Mouse (Mus musculus): ENCODE measurements around the gene Fbxo8. TPM values are rescaled to one million over a fixed set of nuclear protein-coding genes. Genes with fewer than 3 reads are reported as not detected.

Fbxo8 gene
- polyA plus RNA-seq, 1 experiment from 2014 or later: 35.1 TPM

DNA sequence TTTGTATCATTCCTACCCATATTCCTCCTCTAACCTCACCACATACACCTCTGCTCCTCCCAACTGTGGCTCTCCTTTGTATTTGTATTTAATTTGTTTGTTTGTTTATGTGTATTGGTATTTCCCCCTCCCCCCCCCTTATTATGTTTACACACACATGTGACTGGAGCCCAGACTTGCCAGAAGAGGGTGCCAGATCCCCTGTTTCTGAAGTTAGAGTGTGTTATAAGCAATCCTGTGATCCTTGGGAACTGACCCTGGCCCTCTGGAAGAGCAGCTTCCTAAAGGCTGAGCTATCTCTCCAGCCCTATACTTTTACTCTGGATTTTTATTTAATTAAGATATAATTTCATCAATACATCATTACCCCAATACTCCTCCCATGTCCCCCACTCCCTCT, 32.0 kb downstream of the Fbxo8 start:
- Histone ChIP-seq H3K27me3 (replicated peaks; ENCODE audit: control insufficient read depth, insufficient read depth, low read length) (no peaks in the 10 kb centered on the region), H3K27ac (ENCODE audit: low read depth) (no peak overlapping the region), H3K4me3 (ENCODE audit: low read depth, low read length) (no peak overlapping the region), H3K4me2 (ENCODE audit: low read length) (no peak overlapping the region), H3K4me1 (replicated peaks; ENCODE audit: control insufficient read depth, insufficient read depth, low read length) (0 out of 2 replicates have a peak, but pooled peaks cover 3% of the 10 kb centered on the region), H3K36me3 (ENCODE audit: control insufficient read depth, insufficient read depth, low read length) (no peaks in the 10 kb centered on the region), H3K9me3 (ENCODE audit: control insufficient read depth, low read length) (no peaks in the 10 kb centered on the region), H3K9ac (ENCODE audit: low read length) (no peak overlapping the region)
- ATAC-seq (replicated peaks; ENCODE audit: low FRiP score, low TSS enrichment, low read depth) (no peak), DNase-seq (ENCODE audit: low spot score) (no peak)

DNA sequence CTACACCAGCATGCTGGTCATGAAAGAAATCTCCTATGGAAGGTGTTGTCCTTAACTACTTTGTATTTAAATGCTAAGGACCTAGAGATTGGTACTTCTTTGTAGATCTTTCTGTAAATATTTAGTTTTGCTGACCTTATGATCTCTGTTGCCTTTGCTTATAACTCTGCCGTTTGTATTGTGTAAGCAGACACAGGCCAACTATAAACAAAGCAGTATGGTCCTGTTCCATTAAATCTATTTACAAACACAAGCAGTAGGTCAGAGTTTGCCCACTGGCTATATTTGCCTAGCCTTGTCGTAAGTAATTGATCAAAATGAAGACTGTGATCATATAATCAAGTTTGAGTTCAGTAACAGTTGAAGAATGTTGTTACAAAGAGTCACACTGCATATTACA, 38.1 kb downstream of the Fbxo8 start:
- DNase-seq (ENCODE audit: low spot score): no peak
- H3K9ac ChIP-seq (ENCODE audit: low read length): no peak overlapping the region
- no peak overlapping the region for H3K27ac ChIP-seq (ENCODE audit: low read depth)
- no peak for ATAC-seq (replicated peaks; ENCODE audit: low FRiP score, low TSS enrichment, low read depth)
- H3K9me3 ChIP-seq (ENCODE audit: control insufficient read depth, low read length): no peaks in the 10 kb centered on the region
- H3K36me3 ChIP-seq (ENCODE audit: control insufficient read depth, insufficient read depth, low read length): no peaks in the 10 kb centered on the region
- H3K4me1 ChIP-seq (replicated peaks; ENCODE audit: control insufficient read depth, insufficient read depth, low read length): 0 out of 2 replicates have a peak, but pooled peaks cover 3% of the 10 kb centered on the region
- WGBS: 27% methylated on average over 2 of the region's 2 CpGs
- no peaks in the 10 kb centered on the region for H3K27me3 ChIP-seq (replicated peaks; ENCODE audit: control insufficient read depth, insufficient read depth, low read length)
- no peak overlapping the region for H3K4me2 ChIP-seq (ENCODE audit: low read length)
- no peak overlapping the region for H3K4me3 ChIP-seq (ENCODE audit: low read depth, low read length)

DNA sequence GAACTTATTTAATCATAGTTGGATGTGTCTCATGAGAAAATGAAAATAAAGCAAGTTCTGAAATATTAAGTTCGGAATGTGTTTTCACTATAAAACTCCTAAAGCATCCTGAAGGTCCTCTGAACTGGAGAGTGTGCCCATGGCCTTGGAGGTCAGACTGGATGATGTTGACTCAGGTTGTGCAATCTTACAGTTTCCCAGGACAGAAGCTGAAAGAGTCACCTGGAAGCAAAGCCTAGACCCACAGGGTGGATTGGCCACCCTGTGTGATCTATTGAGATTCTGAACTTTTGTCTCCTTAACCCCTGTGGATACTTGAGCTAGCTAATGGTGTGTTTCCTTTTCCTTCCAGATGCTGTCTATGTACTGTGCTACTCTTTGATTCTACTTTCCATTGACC, 40.2 kb downstream of the Fbxo8 start:
- no peak overlapping the region for H3K4me2 ChIP-seq (ENCODE audit: low read length)
- no peak for DNase-seq (ENCODE audit: low spot score)
- 96% methylated on average over 1 of the region's 1 CpGs for WGBS
- H3K9ac ChIP-seq (ENCODE audit: low read length): no peak overlapping the region
- H3K9me3 ChIP-seq (ENCODE audit: control insufficient read depth, low read length): no peaks in the 10 kb centered on the region
- no peak for ATAC-seq (replicated peaks; ENCODE audit: low FRiP score, low TSS enrichment, low read depth)
- H3K27me3 ChIP-seq (replicated peaks; ENCODE audit: control insufficient read depth, insufficient read depth, low read length): no peaks in the 10 kb centered on the region
- H3K4me3 ChIP-seq (ENCODE audit: low read depth, low read length): no peak overlapping the region
- 0 out of 2 replicates have a peak, but pooled peaks cover 3% of the 10 kb centered on the region for H3K4me1 ChIP-seq (replicated peaks; ENCODE audit: control insufficient read depth, insufficient read depth, low read length)
- H3K27ac ChIP-seq (ENCODE audit: low read depth): no peak overlapping the region
- H3K36me3 ChIP-seq (ENCODE audit: control insufficient read depth, insufficient read depth, low read length): no peaks in the 10 kb centered on the region

DNA sequence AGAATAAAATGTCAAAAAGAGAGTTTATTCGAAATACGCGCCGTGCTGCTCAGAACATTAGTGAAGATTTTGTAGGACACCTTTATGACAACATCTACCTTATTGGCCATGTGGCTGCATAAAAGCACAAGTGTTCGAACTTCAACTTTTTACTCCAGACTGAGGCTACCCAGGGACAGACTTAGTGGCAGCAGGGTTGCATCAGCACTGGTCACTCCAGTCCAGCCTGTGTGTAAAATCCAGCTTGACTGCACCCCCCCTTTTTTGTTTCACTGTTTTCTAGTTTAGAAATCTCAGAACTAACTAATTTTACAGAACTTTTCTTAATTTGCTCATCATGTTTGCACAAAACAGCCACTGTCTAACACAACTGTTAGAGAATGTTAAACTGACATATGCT, 40.6 kb downstream of the Fbxo8 start:
- Histone ChIP-seq H3K4me3 (ENCODE audit: low read depth, low read length) (no peak overlapping the region), H3K27ac (ENCODE audit: low read depth) (no peak overlapping the region), H3K36me3 (ENCODE audit: control insufficient read depth, insufficient read depth, low read length) (no peaks in the 10 kb centered on the region), H3K9ac (ENCODE audit: low read length) (no peak overlapping the region), H3K4me2 (ENCODE audit: low read length) (no peak overlapping the region), H3K9me3 (ENCODE audit: control insufficient read depth, low read length) (no peaks in the 10 kb centered on the region), H3K4me1 (replicated peaks; ENCODE audit: control insufficient read depth, insufficient read depth, low read length) (0 out of 2 replicates have a peak, but pooled peaks cover 3% of the 10 kb centered on the region), H3K27me3 (replicated peaks; ENCODE audit: control insufficient read depth, insufficient read depth, low read length) (no peaks in the 10 kb centered on the region)
- DNase-seq (ENCODE audit: low spot score): no peak
- ATAC-seq (replicated peaks; ENCODE audit: low FRiP score, low TSS enrichment, low read depth): no peak
- WGBS: 98% methylated on average over 5 of the region's 5 CpGs

DNA sequence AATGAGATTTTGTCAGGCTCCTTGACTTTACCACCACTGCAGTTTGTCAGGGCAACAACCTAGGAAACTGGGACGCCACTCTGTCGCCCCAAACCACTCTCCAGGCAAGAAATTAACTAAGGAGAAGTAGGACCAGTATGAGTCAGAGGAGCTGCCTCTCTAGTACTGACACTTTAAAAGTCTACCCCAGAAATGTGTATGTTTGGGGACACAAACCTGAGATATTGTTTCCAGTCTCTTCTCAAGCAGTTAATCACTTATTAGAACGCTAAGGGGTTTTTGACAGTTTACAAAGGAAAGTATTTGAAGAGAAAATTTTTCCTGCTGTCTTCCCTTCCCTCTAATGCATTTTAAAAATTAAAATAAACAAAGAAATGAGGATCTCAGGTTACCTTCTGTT, 55.6 kb downstream of the Fbxo8 start:
- Histone ChIP-seq H3K36me3 (ENCODE audit: control insufficient read depth, insufficient read depth, low read length) (no peaks in the 10 kb centered on the region), H3K27ac (ENCODE audit: low read depth) (no peak overlapping the region), H3K27me3 (replicated peaks; ENCODE audit: control insufficient read depth, insufficient read depth, low read length) (no peaks in the 10 kb centered on the region), H3K4me1 (replicated peaks; ENCODE audit: control insufficient read depth, insufficient read depth, low read length) (0 out of 2 replicates have a peak, but pooled peaks cover 4% of the 10 kb centered on the region), H3K9me3 (ENCODE audit: control insufficient read depth, low read length) (no peaks in the 10 kb centered on the region), H3K4me2 (ENCODE audit: low read length) (no peak overlapping the region), H3K4me3 (ENCODE audit: low read depth, low read length) (no peak overlapping the region), H3K9ac (ENCODE audit: low read length) (no peak overlapping the region)
- no peak for DNase-seq (ENCODE audit: low spot score)
- 16% methylated on average over 3 of the region's 3 CpGs for WGBS
- ATAC-seq (replicated peaks; ENCODE audit: low FRiP score, low TSS enrichment, low read depth): no peak

DNA sequence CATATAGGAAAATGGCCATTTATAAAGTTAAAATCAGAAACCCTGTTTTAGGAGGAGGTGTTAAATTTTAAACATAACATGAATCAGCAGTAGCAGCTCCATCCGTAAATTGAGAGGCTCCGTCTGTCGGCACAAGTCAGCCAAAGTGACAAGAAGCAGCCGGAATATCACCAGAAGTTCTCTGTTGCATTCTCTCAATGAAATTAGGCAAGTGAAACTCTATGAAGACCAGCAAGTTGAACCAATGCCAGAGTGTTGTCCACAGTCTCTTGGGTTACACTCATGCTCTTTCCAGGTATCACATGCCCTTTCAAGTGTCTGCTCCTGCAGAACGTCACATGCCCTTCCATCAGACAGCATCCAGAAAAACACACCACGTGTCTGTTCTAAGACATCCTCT, 60.8 kb downstream of the Fbxo8 start:
- 56% methylated on average over 6 of the region's 6 CpGs for WGBS
- no peaks in the 10 kb centered on the region for H3K4me1 ChIP-seq (replicated peaks; ENCODE audit: control insufficient read depth, insufficient read depth, low read length)
- no peak overlapping the region for H3K4me2 ChIP-seq (ENCODE audit: low read length)
- no peak overlapping the region for H3K27ac ChIP-seq (ENCODE audit: low read depth)
- no peaks in the 10 kb centered on the region for H3K36me3 ChIP-seq (ENCODE audit: control insufficient read depth, insufficient read depth, low read length)
- H3K4me3 ChIP-seq (ENCODE audit: low read depth, low read length): no peak overlapping the region
- no peak for ATAC-seq (replicated peaks; ENCODE audit: low FRiP score, low TSS enrichment, low read depth)
- no peaks in the 10 kb centered on the region for H3K27me3 ChIP-seq (replicated peaks; ENCODE audit: control insufficient read depth, insufficient read depth, low read length)
- no peaks in the 10 kb centered on the region for H3K9me3 ChIP-seq (ENCODE audit: control insufficient read depth, low read length)
- no peak overlapping the region for H3K9ac ChIP-seq (ENCODE audit: low read length)
- no peak for DNase-seq (ENCODE audit: low spot score)

DNA sequence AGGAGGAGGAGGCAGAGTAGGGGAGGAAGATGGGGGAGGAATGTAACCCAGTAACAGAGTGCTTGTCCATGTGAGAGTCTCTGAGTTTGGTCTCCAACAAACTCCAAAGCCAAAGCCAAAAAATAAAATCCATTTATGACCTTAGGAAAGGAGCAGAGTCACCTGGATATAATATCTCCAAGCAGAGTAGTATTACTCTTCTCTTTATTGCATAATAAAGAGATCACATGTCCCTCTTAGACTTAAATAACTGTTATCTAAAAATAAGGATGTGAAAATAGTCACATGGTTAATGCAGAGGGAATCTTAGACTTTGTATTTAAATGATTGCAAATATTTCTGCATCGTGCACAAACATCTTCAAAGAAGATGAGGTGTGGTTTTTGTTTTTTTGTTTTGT, 63.3 kb downstream of the Fbxo8 start:
- no peak overlapping the region for H3K9ac ChIP-seq (ENCODE audit: low read length)
- DNase-seq (ENCODE audit: low spot score) (no peak), ATAC-seq (replicated peaks; ENCODE audit: low FRiP score, low TSS enrichment, low read depth) (no peak)
- no peaks in the 10 kb centered on the region for H3K9me3 ChIP-seq (ENCODE audit: control insufficient read depth, low read length)
- H3K4me1 ChIP-seq (replicated peaks; ENCODE audit: control insufficient read depth, insufficient read depth, low read length): no peaks in the 10 kb centered on the region
- H3K4me3 ChIP-seq (ENCODE audit: low read depth, low read length): no peak overlapping the region
- H3K27ac ChIP-seq (ENCODE audit: low read depth): no peak overlapping the region
- 95% methylated on average over 1 of the region's 1 CpGs for WGBS
- H3K27me3 ChIP-seq (replicated peaks; ENCODE audit: control insufficient read depth, insufficient read depth, low read length): no peaks in the 10 kb centered on the region
- no peaks in the 10 kb centered on the region for H3K36me3 ChIP-seq (ENCODE audit: control insufficient read depth, insufficient read depth, low read length)
- H3K4me2 ChIP-seq (ENCODE audit: low read length): no peak overlapping the region

DNA sequence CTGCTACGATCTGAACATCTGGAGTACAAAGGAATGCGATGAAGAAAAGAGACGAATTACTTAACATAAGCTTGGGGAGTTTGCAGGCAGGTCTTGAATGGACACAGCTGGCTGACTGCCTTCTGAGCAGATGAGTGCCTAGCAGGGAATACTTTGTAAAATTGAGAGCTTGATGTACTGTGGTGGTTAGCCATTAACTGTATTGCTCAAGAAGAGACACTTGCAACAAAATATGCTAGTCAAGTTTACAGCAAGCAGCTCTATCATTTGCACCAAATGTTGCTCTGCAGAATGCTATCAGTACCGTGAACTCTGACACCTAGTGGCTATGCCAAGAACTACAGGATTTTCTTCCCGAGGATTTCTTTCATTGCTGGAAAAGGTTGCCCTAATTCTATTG, 64.1 kb downstream of the Fbxo8 start:
- Histone ChIP-seq H3K4me1 (replicated peaks; ENCODE audit: control insufficient read depth, insufficient read depth, low read length) (peaks cover 7% of the 10 kb centered on the region; the same call in 1 of the 2 replicates), H3K9ac (ENCODE audit: low read length) (no peak overlapping the region), H3K4me2 (ENCODE audit: low read length) (no peak overlapping the region), H3K27ac (ENCODE audit: low read depth) (no peak overlapping the region), H3K36me3 (ENCODE audit: control insufficient read depth, insufficient read depth, low read length) (no peaks in the 10 kb centered on the region), H3K9me3 (ENCODE audit: control insufficient read depth, low read length) (no peaks in the 10 kb centered on the region), H3K27me3 (replicated peaks; ENCODE audit: control insufficient read depth, insufficient read depth, low read length) (no peaks in the 10 kb centered on the region; the same call in 1 of the 2 replicates), H3K4me3 (ENCODE audit: low read depth, low read length) (no peak overlapping the region)
- WGBS: 3% methylated on average over 5 of the region's 5 CpGs
- DNase-seq (ENCODE audit: low spot score) (peak; percentile 67), ATAC-seq (replicated peaks; ENCODE audit: low FRiP score, low TSS enrichment, low read depth) (peak; percentile 58; the same call in 1 of the 2 replicates)

DNA sequence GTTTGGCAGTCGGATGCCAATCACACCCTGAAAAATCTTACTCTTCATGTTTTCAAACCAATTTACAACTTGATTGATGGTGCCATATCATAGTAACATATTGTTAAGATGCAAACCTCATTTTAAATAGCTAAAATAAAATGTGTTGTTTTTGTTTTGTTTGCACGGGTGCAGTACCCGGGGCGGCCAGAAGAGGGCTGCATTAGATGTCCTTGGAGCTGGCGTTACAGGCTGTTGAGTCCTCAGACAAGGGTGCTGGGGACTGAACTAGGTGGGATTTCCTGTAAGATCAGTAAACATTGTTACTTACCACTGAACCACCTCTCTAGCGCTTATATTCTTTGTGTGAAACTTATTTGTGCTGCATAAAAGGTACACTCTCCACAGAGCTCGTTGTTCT, 65.4 kb downstream of the Fbxo8 start:
- peak; percentile 68 for DNase-seq (ENCODE audit: low spot score)
- Histone ChIP-seq H3K27ac (ENCODE audit: low read depth) (no peak overlapping the region), H3K36me3 (ENCODE audit: control insufficient read depth, insufficient read depth, low read length) (no peaks in the 10 kb centered on the region), H3K9me3 (ENCODE audit: control insufficient read depth, low read length) (no peaks in the 10 kb centered on the region), H3K4me1 (replicated peaks; ENCODE audit: control insufficient read depth, insufficient read depth, low read length) (peaks cover 17% of the 10 kb centered on the region), H3K4me3 (ENCODE audit: low read depth, low read length) (no peak overlapping the region), H3K9ac (ENCODE audit: low read length) (no peak overlapping the region), H3K27me3 (replicated peaks; ENCODE audit: control insufficient read depth, insufficient read depth, low read length) (no peaks in the 10 kb centered on the region; the same call in 1 of the 2 replicates), H3K4me2 (ENCODE audit: low read length) (no peak overlapping the region)
- no peak for ATAC-seq (replicated peaks; ENCODE audit: low FRiP score, low TSS enrichment, low read depth)
- WGBS: 45% methylated on average over 7 of the region's 7 CpGs
